Mouse (Mus musculus) liver, postnatal 0 days (tissue): ENCODE measurements around the gene Rbm12.

Experiments used
- CTCF ChIP-seq: sonication (generic); IDR thresholded peaks from 2 replicates; pipeline ENCODE4 v1.5.1; 2016; ENCODE audit warnings: antibody characterized with exemption, low read depth
- EP300 ChIP-seq: IDR thresholded peaks from 2 replicates; pipeline ENCODE4 v1.6.1; 2016; ENCODE audit warnings: antibody characterized with exemption, low read depth, mild to moderate bottlenecking

GRCm38 (mm10) chr2:156126992-156127391 is 15.2 kb upstream of the Rbm12 start, which contains the start of gene Gm28036:
- TF ChIP-seq CTCF = no peak
- TF ChIP-seq EP300 = no peak
